Mouse (Mus musculus) midbrain, embryonic 11.5 days (tissue): Measurements from ENCODE around the gene Mcm2. TPM values are rescaled to one million over a fixed set of nuclear protein-coding genes. Genes with fewer than 3 reads are reported as not detected.
A peak's percentile ranks its signal among the peaks of the same experiment; 100 is the strongest.

Source experiments
- ATAC-seq: fragments of 200-750 bp; cut with Nextera tagmentation; 2 replicates; pipeline ENCODE4 v1.8.0; 2017; ENCODE audit warnings: moderate TSS enrichment, moderate library complexity; ENCODE audit not compliant: low FRiP score
- DNase-seq: peaks from one replicate; pipeline ENCODE4 v3.0.0; 2015; ENCODE audit warnings: low spot score; ENCODE audit errors: missing footprints
- H3K27ac ChIP-seq: fragments of 300-500 bp; sonication (generic); 2 replicates; pipeline ENCODE4 v1.5.1; 2014; ENCODE audit warnings: low read depth, low read length
- H3K27me3 ChIP-seq: fragments of 300-500 bp; sonication (generic); 2 replicates; pipeline ENCODE4 v1.6.1; 2014; ENCODE audit warnings: mild to moderate bottlenecking, low read length, moderate library complexity, mixed read lengths; ENCODE audit not compliant: control insufficient read depth, insufficient read depth
- H3K36me3 ChIP-seq: fragments of 300-500 bp; sonication (generic); 2 replicates; pipeline ENCODE4 v1.6.1; 2014; ENCODE audit warnings: mild to moderate bottlenecking, low read length, moderate library complexity, mixed read lengths; ENCODE audit not compliant: control insufficient read depth, insufficient read depth
- H3K4me1 ChIP-seq: fragments of 300-500 bp; sonication (generic); 2 replicates; pipeline ENCODE4 v1.6.1; 2014; ENCODE audit warnings: low read length; ENCODE audit not compliant: control insufficient read depth, insufficient read depth
- H3K4me2 ChIP-seq: fragments of 300-500 bp; sonication (generic); 2 replicates; pipeline ENCODE4 v1.6.1; 2014; ENCODE audit warnings: mild to moderate bottlenecking, moderate library complexity
- H3K4me3 ChIP-seq: fragments of 300-500 bp; sonication (generic); 2 replicates; pipeline ENCODE4 v1.5.1; 2014; ENCODE audit warnings: low read depth, low read length
- H3K9ac ChIP-seq: fragments of 300-500 bp; sonication (generic); 2 replicates; pipeline ENCODE4 v1.6.1; 2014; ENCODE audit warnings: low read length
- H3K9me3 ChIP-seq: fragments of 300-500 bp; sonication (generic); 2 replicates; pipeline ENCODE4 v1.6.1; 2016; ENCODE audit warnings: low read length; ENCODE audit not compliant: control insufficient read depth
- WGBS: fragments of 180-500 bp; shearing (Covaris S2); extraction: QIAGEN DNeasy Blood & Tissue Kit; methylation state at CpG from one replicate; pipeline ENCODE4 v1.1.7; 2014; 5-methylcytosine and 5-hydroxymethylcytosine counted together
- polyA plus RNA-seq: library from polyadenylated mRNA; unstranded; fragments of >200 nt; fragmentation: Nextera tagmentation; extraction: Ambion mirVana; gene quantifications from 2 replicates; pipeline ENCODE4 v1.2.1, GENCODE M21; 2014

Mcm2 gene
- polyA plus RNA-seq, 1 experiment from 2014 or later, result 212 TPM

- Histone ChIP-seq H3K4me3 (no peak overlapping the region), H3K4me2 (peak overlapping the region; percentile 21; the same call in 1 of the 2 replicates), H3K27ac (peak overlapping the region; percentile 89), H3K9ac (peak overlapping the region; percentile 10; the same call in 1 of the 2 replicates), H3K4me1 (peaks cover 82% of the 10 kb centered on the region), H3K36me3 (no peaks in the 10 kb centered on the region), H3K27me3 (no peaks in the 10 kb centered on the region), H3K9me3 (no peaks in the 10 kb centered on the region)
- WGBS, result 5% methylated on average over 4 of the region's 4 CpGs
- DNase-seq (no peak), ATAC-seq (peak; percentile 81)
Observed at GRCm38 (mm10) chr6:88937971-88938663, 39.5 kb upstream of the Mcm2 start.

DNA sequence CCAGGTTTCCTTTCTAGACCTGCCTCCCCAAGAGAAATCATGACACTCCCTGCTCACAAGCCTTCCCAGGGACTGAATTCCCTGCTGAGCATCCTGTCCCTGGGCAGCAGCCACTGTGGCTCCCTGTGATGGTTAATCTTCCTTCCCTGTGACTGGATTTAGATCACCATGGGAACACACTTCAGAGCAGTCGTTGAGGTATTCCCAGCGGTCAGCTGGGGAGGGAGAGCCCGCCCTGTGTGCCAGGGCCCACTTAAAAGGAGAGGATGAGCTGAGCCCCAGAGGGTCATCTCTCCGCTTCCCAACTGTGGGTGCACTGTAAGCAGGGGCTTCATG is 38.6 kb upstream of the Mcm2 start:
- Histone ChIP-seq H3K27ac (peak overlapping the region; percentile 89), H3K36me3 (no peaks in the 10 kb centered on the region), H3K9ac (no peak overlapping the region), H3K9me3 (no peaks in the 10 kb centered on the region), H3K27me3 (no peaks in the 10 kb centered on the region), H3K4me2 (no peak overlapping the region), H3K4me3 (no peak overlapping the region), H3K4me1 (peaks cover 73% of the 10 kb centered on the region)
- 18% methylated on average over 4 of the region's 4 CpGs for WGBS
- 0 out of 2 replicates have a peak, but pooled peaks have one; percentile 8 for ATAC-seq
- DNase-seq, result peak; percentile 85

GRCm38 (mm10) chr6:88936342-88937213 is 38.0 kb upstream of the Mcm2 start:
- 35% methylated on average over 13 of the region's 13 CpGs for WGBS
- Histone ChIP-seq H3K9ac (no peak overlapping the region), H3K27me3 (no peaks in the 10 kb centered on the region), H3K9me3 (no peaks in the 10 kb centered on the region), H3K4me2 (no peak overlapping the region), H3K4me3 (no peak overlapping the region), H3K4me1 (peaks cover 67% of the 10 kb centered on the region), H3K27ac (peak overlapping the region; percentile 89), H3K36me3 (no peaks in the 10 kb centered on the region)
- peak; percentile 87 for DNase-seq
- ATAC-seq, result no peak

DNA sequence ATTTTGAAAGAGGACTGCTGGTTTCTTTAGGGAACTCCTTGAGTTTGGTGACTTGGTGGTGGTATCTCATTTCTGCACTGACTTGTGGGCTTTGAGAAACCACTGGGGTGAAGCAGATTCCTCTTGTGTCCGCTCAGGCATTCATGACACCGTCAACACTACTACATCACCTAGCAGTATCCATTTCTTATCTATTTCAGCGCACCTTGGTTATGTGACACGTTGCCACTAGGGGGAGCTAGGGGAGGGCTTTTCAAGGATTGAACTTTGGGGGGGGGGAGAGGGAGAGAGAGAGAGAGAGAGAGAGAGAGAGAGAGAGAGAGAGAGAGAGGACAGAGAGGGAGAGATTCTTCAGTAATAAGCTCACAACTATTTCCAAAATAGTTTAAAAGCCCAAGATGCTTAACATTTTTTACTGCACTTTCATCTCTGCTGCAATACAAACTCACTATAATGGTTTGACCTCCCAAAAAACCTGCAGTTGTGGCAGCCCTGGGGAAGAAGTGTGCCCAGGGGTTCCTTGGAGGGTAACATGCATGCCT is 37.2 kb upstream of the Mcm2 start:
- Histone ChIP-seq H3K4me1 (peaks cover 64% of the 10 kb centered on the region), H3K27ac (no peak overlapping the region), H3K9me3 (no peaks in the 10 kb centered on the region), H3K4me2 (no peak overlapping the region), H3K4me3 (no peak overlapping the region), H3K36me3 (no peaks in the 10 kb centered on the region), H3K9ac (no peak overlapping the region), H3K27me3 (no peaks in the 10 kb centered on the region)
- WGBS, result 12% methylated on average over 4 of the region's 4 CpGs
- ATAC-seq (no peak), DNase-seq (peak; percentile 97)

- ATAC-seq, result no peak
- Histone ChIP-seq H3K4me1 (peaks cover 62% of the 10 kb centered on the region), H3K9me3 (no peaks in the 10 kb centered on the region), H3K36me3 (no peaks in the 10 kb centered on the region), H3K4me2 (no peak overlapping the region), H3K27me3 (no peaks in the 10 kb centered on the region), H3K9ac (no peak overlapping the region), H3K27ac (no peak overlapping the region), H3K4me3 (no peak overlapping the region)
- WGBS, result 26% methylated on average over 4 of the region's 4 CpGs
- no peak for DNase-seq
Observed at GRCm38 (mm10) chr6:88934816-88935215, 36.2 kb upstream of the Mcm2 start.

GRCm38 (mm10) chr6:88934132-88934531 is 35.6 kb upstream of the Mcm2 start:
- Histone ChIP-seq H3K9ac (peak overlapping the region; percentile 18; the same call in 1 of the 2 replicates), H3K9me3 (no peaks in the 10 kb centered on the region), H3K27ac (no peak overlapping the region), H3K4me2 (no peak overlapping the region), H3K4me3 (no peak overlapping the region), H3K27me3 (no peaks in the 10 kb centered on the region), H3K36me3 (no peaks in the 10 kb centered on the region), H3K4me1 (peaks cover 60% of the 10 kb centered on the region)
- no peak for ATAC-seq
- peak; percentile 86 for DNase-seq
- WGBS, result 32% methylated on average over 4 of the region's 4 CpGs

DNA sequence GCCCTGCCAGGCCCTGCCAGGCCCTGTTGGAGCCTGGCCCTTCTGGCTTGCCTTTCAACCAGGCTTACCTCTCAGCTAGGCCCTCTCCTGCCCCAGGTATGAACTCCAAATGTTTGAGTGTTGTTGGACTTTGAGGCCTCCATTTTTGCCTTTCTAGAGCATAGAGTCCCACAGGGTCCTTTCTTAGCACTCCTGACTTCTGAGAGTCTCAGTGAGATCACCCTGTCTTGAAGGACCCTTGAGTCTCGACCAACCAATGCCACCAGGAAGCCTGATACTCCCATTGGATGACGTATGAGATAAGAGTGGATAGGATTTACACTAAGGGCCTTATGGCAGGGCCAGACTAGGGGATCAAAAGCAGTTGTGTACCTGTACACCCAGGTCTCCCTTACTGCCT is 32.9 kb upstream of the Mcm2 start:
- no peak overlapping the region for H3K27ac ChIP-seq
- H3K27me3 ChIP-seq, result no peaks in the 10 kb centered on the region
- H3K4me3 ChIP-seq, result no peak overlapping the region
- no peak for DNase-seq
- no peak overlapping the region for H3K9ac ChIP-seq
- H3K36me3 ChIP-seq, result no peaks in the 10 kb centered on the region
- WGBS, result 68% methylated on average over 2 of the region's 2 CpGs
- H3K4me1 ChIP-seq, result peaks cover 54% of the 10 kb centered on the region
- ATAC-seq, result no peak
- H3K4me2 ChIP-seq, result no peak overlapping the region
- H3K9me3 ChIP-seq, result no peaks in the 10 kb centered on the region

DNA sequence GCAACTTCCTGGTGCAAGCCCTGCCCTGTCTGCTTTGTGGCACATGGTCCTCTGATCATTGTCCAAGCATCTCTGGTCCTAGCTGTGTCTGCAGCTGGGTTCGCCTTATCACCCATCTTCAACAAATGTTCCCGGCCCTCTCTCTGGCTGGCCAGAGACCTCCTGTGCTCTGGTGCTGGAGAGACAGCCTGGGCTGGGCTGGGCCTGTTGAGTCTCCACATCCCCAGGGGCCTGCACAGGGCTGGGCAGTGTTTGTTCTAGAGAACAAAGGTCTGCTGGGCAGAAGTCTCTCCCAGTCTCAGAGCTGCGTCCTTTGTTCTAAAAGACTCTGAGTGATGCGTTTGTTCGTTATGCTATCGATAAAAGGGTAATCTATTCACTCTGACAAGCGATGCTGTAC is 31.5 kb upstream of the Mcm2 start:
- DNase-seq, result peak; percentile 85
- peak overlapping the region; percentile 55; the same call in 1 of the 2 replicates for H3K9ac ChIP-seq
- no peaks in the 10 kb centered on the region for H3K36me3 ChIP-seq
- no peak overlapping the region for H3K4me3 ChIP-seq
- ATAC-seq, result no peak
- H3K27ac ChIP-seq, result peak overlapping the region; percentile 68
- H3K4me1 ChIP-seq, result peaks cover 63% of the 10 kb centered on the region
- no peak overlapping the region for H3K4me2 ChIP-seq
- no peaks in the 10 kb centered on the region for H3K27me3 ChIP-seq
- WGBS, result 42% methylated on average over 7 of the region's 7 CpGs
- no peaks in the 10 kb centered on the region for H3K9me3 ChIP-seq

- H3K27ac ChIP-seq, result peak overlapping the region; percentile 68
- no peaks in the 10 kb centered on the region for H3K9me3 ChIP-seq
- H3K9ac ChIP-seq, result peak overlapping the region; percentile 43
- H3K4me3 ChIP-seq, result no peak overlapping the region
- no peak overlapping the region for H3K4me2 ChIP-seq
- H3K4me1 ChIP-seq, result peaks cover 63% of the 10 kb centered on the region
- ATAC-seq (0 out of 2 replicates have a peak, but pooled peaks have one; percentile 3), DNase-seq (peak; percentile 90)
- WGBS, result 58% methylated on average over 6 of the region's 6 CpGs
- H3K36me3 ChIP-seq, result no peaks in the 10 kb centered on the region
- H3K27me3 ChIP-seq, result no peaks in the 10 kb centered on the region
Observed at GRCm38 (mm10) chr6:88929451-88929850, 30.9 kb upstream of the Mcm2 start.
